Mouse (Mus musculus): ENCODE data around the gene Ppp1r12b.

GRCm38 (mm10) chr1:134804373-134804772 lies 151.4 kb downstream of the Ppp1r12b start:
- no peak for TF ChIP-seq ZC3H11A (IDR thresholded peaks at IDR 0.05; ENCODE audit: borderline replicate concordance, low read depth, low read length)
- TF ChIP-seq CHD2 (IDR thresholded peaks at IDR 0.05; ENCODE audit: low read depth, low read length), result no peak

All from ES-E14 (cell line).